In genomic region chr15:25577327-25578051, GRCm38 (mm10) we compare ENCODE assay signal across 18 mouse cellular contexts. TPM values are rescaled to one million over a fixed set of nuclear protein-coding genes. Genes with fewer than 3 reads are reported as not detected.
DNase-seq lines count a peak whose midpoint lies in the region; ATAC-seq lines count a peak whose summit lies in the region.
"Had no signal": no experiment of that assay in that cellular context is flagged by ENCODE, and none has a peak within 500 bp of the region (broad histone marks: within the 10 kb centered on the region; RNA-seq: fewer than 3 reads in every experiment).

No protein-coding gene starts in this region.

- no peak for ATAC-seq in activated CD4-positive, CD25-positive, alpha-beta regulatory T cell, adult 4 months
- ATAC-seq: forebrain, postnatal 0 days; inflammation-experienced regulatory T-cells, adult 6 months; liver, postnatal 0 days; midbrain, embryonic 13.5 days had no signal

- peak; percentile 40 for DNase-seq in lung, postnatal 10 days
- no peak for DNase-seq in lung, postnatal 4 days
- peak; percentile 89 for DNase-seq in Muller cell, postnatal 12 days (ENCODE audit: inconsistent ontology term)
- DNase-seq in adrenal gland, adult 8-10 months = peak; percentile 69
- DNase-seq in fibroblast of lung, adult 2 months (ENCODE audit: low read depth) = peak; percentile 95
- DNase-seq in ovary, postnatal 14 days (ENCODE audit: low spot score) = no peak
- DNase-seq in right cerebral cortex, postnatal 36 days (ENCODE audit: low spot score in 2 of 2) = no peak
- DNase-seq: cerebellum, adult 9-11 months; forebrain, postnatal 0 days; kidney, adult 8-10 months; kidney, postnatal 10 days; layer of hippocampus, postnatal 36 days; liver, postnatal 0 days; right cerebral cortex, postnatal 4 days; thymus, postnatal 25 days had no signal

RNA-seq across cellular contexts. Expression of gene Myo10, which starts 44.8 kb away (rescaled TPM):
- 10 to 100 TPM; 59.0 to 68.5 (median 62.0) TPM for total RNA-seq in adrenal gland, adult 8-10 months (2022)
- 1 to 10 TPM in 1 of 2 experiments, under 1 TPM in 1; 0.60 to 1.4 TPM for polyA plus RNA-seq in activated CD4-positive, CD25-positive, alpha-beta regulatory T cell, adult 4 months (2017; shearing (Covaris generic))

Comparison
In these comparisons a context has a peak if more than half of its experiments do, and no peak if none do; other contexts are left out.
1. DNase-seq: peak in lung, postnatal 10 days (single experiment), Muller cell, postnatal 12 days (single experiment), adrenal gland, adult 8-10 months (single experiment) and fibroblast of lung, adult 2 months (single experiment); none in lung, postnatal 4 days (0 of 2), ovary, postnatal 14 days (single experiment) and right cerebral cortex, postnatal 36 days (0 of 2).